Mouse (Mus musculus) gastrocnemius, postnatal 4 days (tissue): ENCODE data around the gene Dusp11. TPM values are rescaled to one million over a fixed set of nuclear protein-coding genes. Genes with fewer than 3 reads are reported as not detected.
"Not testable (repeated sequence)": the region's sequence is repeated elsewhere in the genome, so short reads cannot be mapped to it uniquely, and the experiment has no call there.

Experiments
- DNase-seq, 2 experiments: peaks; one replicate each; pipeline ENCODE4 v3.0.0; 2021 to 2022; ENCODE audit warnings: low spot score in 2 of 2, mixed read lengths in 2 of 2
- total RNA-seq, 2 experiments: library from RNA; stranded (reverse); gene quantifications; 2 replicates each; pipeline ENCODE4 v1.2.3; 2021

Gene Dusp11
- total RNA-seq, 2 experiments from 2014 or later, result 61.6 to 72.7 TPM

DNA sequence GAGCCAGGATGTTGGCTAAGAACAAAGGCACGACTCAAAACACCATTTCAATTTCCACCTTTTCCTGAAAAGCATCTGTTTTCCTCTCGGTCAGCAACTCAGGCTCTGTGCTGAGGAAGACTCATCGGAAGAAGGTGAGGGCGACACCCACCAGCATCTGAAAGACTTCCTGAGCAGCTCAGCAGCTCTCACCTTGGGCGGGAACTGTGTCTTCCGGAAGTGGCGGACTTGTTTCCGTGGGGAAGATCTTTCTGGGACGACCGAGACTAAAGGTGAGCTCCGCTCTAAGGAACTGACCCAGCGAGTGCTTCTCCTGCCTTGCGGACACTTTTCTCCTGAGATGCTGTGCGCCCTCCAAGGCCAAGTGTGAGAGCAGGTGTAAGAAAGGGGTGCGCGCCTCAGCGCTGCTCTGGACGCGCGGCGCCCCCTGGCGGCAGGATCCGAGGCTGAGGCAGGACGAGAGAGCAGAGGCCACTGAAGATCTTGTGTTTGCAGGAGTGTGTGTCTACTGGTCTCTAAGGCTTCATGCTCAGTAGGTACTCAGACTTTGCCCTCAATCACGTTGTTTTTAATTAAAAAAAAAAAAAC, 66.3 kb downstream of the Dusp11 start:
- not testable (repeated sequence) for DNase-seq

Other genes with a start within 250 kb of the Dusp11 start
- under 1 TPM in 1 of 2 experiments, not detected in 1; 0.15 TPM for gene Nat8f7, start 248.5 kb downstream of the Dusp11 start, total RNA-seq
- gene Nat8f3, start 195.9 kb downstream of the Dusp11 start, total RNA-seq, result under 1 TPM in 1 of 2 experiments, not detected in 1; 0.18 TPM
- not detected for gene Nat8f6, start 140.7 kb downstream of the Dusp11 start, total RNA-seq
- not detected for gene Nat8f5, start 140.7 kb downstream of the Dusp11 start, total RNA-seq
- not detected for gene Nat8, start 129.6 kb downstream of the Dusp11 start, total RNA-seq
- gene Nat8f2, start 92.5 kb downstream of the Dusp11 start, total RNA-seq, result under 1 TPM; 0.08 to 0.20 TPM
- gene Nat8f4, start 56.8 kb downstream of the Dusp11 start, total RNA-seq, result 1 to 10 TPM; 1.0 to 1.5 TPM
- 10 to 100 TPM; 25.7 to 25.8 TPM for gene Tprkb, start 49.8 kb downstream of the Dusp11 start, total RNA-seq
- 1 to 10 TPM; 1.6 to 1.9 TPM for gene Nat8f1, start 46.0 kb downstream of the Dusp11 start, total RNA-seq
- not detected for gene Figla, start 54.5 kb upstream of the Dusp11 start, total RNA-seq
- 1 to 10 TPM in 1 of 2 experiments, under 1 TPM in 1; 0.74 to 1.2 TPM for gene Add2, start 67.0 kb upstream of the Dusp11 start, total RNA-seq
- under 1 TPM; 0.29 TPM for gene Tgfa, start 233.6 kb upstream of the Dusp11 start, total RNA-seq